Mouse (Mus musculus) kidney, postnatal 14 days (tissue): ENCODE results near the gene Carns1.
A peak's percentile ranks its signal among the peaks of the same experiment; 100 is the strongest.

Experiments used
- DNase-seq: peaks from one replicate; pipeline ENCODE4 v3.0.0; 2022; ENCODE audit warnings: mixed read lengths

Carns1 gene

DNA sequence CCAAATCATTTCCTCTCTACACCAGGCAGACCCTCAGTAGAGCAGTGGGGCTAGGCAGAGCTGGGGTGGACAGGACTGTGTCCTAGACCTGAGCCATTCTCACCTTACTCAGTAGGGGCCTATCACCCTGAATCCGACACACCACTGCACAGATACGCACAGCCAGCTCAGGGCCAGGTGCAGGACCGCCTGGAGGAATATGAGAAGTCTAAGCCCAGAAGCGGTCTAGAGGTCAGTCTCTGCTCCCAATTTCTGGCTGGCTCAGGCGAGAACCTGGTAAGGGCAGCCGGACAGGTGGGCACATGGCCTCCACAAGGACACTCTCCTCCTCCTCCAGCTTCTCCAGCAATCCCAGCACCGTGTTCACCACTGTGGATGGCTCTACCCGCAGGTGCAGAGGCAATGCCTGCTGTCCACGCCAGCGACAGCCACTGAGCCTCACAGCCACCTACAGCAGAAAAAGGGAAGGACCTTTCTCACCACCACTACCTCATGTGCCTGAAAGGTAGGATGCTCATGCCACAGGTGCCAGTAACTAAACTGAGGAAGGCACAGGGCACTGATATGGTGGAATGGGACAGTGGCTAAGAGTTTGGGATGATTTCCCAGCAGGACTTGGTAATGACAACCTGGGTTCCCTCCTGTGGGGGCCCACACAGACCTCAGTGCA, 4.4 kb downstream of the Carns1 start:
- DNase-seq = no peak

DNA sequence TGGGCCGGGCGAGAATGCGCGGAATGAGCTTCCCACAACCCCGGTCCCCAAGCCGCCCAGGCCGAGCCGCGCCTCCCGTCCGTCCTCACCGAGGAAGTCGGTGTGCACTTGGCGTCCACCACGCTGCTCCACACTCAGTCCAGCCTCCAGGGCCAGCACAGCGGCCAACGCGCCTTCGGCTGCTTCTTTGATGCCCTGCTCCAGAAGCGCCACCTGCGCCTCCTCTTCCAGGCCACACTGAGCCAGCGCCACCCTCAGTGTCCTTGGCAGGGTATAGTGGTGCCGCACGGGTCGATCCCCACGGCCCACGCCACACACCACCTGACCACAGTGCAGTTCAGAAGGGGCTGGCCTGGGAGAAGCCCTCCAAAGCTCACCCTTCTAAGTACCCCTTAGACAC, 5.5 kb downstream of the Carns1 start:
- DNase-seq = no peak

DNA sequence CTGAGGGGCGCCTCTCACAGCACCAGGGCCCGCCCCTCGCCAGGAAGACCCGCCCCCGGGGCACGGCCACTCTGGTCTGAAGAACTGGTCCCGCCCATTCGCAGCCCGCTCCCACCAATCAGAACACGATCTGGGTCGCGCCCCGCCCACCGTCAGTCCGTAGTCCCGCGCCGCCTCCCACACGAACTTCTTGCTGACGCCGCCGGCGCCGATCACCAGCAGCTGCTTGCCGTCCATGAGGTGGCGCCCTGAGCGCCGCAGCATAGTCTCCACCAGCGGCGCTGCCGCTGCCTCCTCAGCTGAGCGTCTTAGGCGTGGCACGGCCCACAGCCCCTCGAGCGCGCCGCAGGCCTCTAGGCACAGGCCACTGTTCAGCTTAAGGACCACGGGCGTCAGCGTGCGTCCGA, 5.9 kb downstream of the Carns1 start:
- DNase-seq = peak; percentile 100

DNA sequence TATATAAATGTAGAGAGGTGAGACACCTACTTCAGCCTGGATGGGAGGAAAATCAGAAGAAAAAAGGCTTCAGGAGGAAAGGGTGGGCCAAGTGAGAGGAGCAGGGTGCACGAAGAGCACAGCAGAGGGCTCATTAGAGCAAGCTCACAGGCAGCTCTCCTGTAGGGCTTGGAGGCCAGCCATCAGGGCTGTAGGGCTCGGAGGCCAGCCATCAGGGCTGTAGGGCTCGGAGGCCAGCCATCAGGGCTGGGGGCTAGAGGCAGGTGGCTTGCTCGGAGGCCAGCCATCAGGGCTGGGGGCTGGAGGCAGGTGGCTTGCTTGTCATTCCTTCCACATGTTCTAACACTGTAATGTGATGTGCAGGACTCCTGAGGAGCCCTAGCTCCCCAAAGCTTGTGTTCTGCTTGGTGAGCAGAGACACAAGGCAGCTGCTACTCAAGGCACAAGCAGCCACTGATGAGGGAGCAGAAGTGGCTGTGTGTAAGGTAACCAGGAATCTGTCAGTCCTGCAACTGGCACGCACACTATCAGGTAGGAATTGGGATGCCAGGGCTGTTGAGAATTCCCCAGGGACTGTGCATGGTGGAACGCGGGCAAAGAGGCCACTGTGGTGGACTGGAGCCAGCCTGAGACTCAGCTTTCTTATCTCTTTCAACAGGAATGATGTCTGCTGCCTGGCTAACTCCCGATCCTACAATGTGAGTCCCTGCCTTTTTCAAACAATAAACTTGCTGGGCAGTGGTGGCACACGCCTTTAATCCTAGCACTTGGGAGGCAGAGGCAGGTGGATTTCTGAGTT, 8.4 kb downstream of the Carns1 start:
- DNase-seq = no peak

DNA sequence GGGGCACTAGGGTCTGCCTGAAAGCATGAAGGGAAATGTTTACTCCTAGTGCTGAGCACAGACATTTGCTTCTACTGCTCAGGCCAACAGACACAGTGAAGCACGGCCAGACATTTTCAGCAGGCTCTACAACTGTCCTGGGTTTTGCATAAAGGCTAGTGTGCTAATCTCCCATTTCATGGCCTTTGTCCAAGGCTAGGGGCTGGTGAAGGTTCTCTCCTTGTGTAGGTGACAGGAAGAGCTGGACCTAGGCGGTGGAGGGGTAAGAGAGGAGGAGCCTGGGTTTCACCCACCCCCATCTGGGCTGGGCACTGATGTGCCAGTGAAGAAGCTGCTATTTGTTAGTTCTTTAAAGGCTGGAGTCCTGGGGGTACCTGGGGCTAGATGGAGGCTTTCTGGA, 10.6 kb downstream of the Carns1 start:
- no peak for DNase-seq

DNA sequence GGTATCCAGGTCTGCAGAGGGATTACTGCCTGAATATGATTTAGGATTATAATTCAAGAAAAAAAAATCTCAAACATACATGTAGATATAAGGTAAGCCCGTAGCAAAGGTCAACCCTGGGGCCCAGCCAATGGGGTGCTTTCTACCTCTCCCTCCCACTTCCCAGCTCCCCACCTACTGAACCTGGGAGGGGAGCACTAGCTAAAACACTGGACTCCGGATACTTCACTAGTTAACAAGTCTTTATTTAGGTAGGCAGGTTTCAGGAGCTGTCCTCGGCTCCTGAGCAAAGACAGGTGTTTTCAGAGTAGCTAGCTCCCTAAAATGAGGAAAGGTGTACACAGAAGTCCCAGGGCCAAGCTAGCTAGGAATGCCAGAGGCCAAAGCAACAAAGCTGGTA, 11.2 kb downstream of the Carns1 start:
- no peak for DNase-seq

DNA sequence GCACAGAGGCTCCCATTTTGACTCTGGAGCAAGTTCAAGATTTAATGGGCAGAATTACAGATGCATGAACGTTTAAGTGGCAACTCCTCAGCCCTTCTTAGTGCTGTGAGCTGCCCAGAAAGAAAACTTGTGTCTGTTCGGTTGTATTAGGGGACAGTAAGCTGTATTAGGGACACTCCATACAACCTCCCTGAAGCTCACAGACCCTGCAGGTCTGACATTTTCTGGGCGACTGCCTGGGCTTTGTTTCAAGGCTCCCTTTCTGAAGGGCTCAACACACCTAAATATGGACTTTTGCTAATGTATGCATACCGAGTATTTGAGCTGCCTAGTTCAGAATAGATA, 11.8 kb downstream of the Carns1 start:
- no peak for DNase-seq

DNA sequence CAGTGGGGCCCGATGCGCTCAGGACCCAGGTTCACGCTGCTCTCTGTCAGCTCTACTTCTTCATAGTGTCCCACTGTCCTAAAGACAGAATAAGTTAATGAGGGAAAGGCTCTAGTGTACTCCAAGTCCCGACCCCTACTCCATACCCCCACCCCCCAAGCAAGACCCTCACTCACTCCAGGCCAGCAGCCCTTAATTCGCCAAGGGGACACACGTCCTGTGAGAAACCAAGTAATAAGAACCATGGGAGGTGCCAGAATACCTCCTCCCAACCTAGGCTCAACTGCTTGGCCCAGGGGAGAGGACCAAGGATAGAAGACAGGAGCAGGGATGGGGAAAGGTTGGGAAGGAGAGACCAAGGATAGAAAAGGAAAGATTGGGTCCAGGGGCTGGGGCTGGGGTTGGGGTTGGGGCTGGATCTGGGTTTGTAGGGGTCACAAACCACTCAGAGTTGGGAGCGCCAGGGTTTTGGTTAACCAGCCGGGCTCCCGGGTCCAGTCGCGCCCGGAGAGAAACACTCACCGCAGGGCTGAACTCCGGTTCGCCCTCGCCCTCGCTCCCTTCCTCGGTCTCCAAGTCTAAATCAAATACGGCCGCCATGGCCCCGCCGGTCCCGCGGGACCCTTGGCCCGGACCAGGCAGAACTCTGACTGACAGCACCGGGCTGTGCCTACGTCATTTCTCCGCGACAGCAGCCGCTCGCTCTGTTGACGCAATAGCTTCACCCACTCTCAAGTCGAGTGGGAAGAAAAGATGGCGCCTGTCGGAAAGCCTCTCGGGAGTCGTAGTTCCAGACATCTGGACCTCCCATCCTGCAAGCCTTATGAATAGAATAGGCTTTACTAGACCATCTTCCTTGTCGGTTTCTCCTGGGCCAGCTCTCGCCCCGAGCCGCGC, 12.4 kb downstream of the Carns1 start, which contains the start of gene Rps6kb2:
Gene Rps6kb2 (minus strand): TSS at position 709 of the 897 bp plus-strand sequence.
- DNase-seq = peak; percentile 98

DNA sequence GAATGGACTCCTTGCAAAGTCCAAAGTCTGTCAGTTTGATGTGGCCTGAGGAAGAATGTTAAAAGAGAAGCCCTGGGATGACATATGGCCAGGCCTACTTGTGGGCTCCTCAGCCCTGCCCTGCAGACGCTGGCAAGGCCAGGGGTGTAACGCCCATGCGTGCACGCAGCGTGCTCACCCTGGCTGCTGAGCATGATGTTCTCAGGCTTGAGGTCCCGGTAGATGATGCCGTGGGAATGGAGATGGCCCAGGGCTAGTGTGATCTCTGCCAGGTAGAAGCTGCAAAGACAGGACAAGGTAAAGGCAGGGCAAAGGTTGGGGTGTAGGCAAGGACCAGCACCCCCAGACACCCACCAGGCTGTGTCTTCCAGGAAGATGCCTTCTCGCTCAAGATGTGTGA, 16.2 kb downstream of the Carns1 start:
- no peak for DNase-seq

DNA sequence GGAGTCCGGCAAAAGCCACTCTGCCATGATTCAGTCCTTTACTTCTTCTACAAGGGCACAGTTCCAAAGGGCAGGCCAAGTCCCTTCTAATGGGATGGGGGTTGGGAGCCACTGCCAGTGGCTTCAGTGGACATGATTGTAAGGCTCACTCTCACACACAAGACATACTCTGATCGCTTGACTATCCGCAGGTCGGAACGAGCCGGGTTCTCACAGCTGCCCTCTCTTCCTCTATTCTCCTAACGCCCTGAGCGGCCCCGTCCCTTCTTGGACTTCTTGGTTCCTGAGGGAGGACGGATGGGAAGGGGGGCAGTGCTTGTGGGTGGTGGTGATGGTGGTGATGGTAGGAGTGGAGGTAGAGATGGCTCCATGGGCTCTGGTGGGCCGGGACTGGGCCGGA, 18.5 kb downstream of the Carns1 start:
- no peak for DNase-seq

DNA sequence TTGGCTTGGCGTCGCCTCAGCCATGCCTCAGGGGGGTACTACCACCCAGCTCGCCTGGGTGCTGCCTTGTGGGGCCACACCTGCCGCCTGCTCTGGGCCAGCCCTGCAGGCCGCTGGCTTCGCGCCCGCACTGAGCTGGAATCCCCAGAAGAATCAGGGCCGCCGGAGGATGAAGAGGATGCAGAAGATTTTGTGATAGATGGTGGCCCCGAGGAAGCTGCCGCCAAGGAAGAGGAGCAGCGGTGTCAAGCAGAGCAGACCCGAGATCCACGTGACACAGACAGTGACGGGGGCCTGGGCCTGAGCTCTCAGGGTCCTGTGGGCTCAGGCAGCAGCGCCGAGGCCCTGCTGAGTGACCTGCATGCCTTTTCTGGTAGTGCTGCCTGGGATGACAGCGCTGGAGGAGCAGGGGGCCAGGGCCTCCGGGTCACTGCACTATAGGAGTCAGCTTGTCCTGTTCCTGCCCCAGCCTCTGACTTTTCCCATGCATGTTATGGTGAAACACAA, 19.2 kb downstream of the Carns1 start:
- no peak for DNase-seq

DNA sequence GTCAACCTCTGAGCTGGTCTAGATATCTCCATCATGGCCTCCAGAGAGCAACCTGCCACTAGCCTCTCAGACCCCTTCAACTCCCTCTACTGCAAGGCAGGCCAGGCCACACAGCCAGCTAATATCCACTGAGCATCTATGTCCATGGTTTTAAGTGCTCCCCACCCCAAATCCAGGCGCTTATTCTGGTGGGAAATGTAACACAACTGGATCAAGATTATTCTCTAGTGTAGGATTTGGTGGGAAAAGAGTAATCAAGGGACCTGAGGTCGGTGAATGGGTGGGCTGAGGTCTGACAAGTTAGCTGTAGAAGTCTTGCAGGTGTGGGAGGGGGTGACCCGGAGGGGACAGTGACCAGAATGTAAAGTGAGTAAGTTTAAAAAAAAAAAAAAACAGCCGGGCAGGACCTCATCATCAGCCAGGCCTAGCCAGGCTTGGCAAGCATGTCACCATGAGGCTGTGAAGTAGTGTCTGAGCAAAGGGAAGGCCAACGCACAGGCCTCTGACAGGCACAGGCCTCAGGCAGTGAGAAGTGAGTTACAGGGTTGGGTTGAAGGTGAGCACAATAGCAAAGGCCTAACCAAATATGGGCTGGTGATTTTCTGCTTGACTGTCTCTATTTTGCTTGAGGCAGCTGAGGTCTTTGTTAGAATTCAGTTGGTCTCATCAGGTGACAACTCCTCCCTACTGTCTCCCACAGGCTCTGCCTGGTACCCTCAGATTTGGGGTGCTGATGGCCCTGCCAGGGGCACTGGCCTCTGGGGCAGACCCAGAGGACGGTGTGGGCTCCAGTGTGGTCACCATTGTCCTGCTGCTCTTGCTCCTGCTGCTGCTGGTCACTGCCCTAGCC, 19.8 kb downstream of the Carns1 start:
- no peak for DNase-seq

DNA sequence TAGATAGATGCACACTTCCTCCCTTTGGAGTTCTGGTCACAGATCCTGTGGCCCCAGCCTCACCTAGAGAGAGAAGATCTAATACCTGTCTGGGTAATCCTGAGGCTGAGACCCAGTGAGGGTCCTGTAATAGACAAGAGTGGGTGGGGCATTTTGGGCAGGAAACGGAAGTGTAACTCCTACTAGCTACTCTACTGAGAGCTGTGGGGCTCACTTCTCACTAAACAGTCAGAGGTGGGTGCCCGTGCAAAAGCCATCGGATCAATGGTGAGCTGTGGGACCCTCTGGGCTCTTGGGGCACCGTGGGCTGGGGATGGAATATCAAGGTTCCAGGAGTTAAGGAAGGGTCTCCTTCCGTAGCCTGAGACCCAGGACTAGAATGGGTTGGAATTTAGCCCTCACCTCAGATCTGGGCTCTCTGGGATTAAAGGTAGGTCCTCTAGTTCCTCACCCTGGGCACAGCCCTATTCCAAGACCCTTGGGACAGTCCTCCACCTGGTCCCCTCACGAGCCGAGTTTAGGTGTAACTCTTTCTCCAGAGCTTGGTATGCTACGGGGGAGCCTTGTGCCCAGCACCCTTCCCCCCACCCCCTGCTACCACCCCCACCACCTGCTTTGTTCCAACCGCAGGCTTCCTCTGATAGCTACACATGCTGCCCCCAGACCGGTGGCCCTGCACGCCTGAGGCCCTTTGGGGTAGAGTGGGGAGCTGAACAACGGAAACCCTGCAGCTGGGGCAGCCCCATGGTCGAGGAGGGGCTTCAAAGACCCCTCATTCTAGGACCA, 20.6 kb downstream of the Carns1 start:
- no peak for DNase-seq

DNA sequence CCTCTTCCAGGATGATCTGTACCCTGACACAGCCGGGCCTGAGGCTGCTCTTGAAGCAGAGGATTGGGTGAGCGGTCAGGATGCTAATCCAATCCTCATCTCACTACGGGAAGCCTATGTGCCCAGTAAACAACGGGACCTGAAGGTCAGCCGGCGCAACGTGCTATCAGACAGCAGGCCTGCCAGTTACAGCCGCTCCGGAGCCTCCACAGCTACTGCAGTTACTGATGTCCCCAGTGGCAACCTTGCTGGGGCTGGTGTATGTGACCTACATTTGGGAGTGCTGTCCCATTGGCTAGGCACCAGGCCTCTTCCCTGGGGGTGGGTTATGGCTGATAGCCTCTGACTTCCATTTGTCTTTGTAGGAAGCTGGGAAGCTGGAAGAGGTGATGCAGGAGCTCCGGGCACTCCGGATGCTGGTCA, 22.0 kb downstream of the Carns1 start, which contains the start of gene Ptprcap:
Gene Ptprcap (plus strand): TSS at position 373 of the 423 bp plus-strand sequence.
- DNase-seq = no peak

DNA sequence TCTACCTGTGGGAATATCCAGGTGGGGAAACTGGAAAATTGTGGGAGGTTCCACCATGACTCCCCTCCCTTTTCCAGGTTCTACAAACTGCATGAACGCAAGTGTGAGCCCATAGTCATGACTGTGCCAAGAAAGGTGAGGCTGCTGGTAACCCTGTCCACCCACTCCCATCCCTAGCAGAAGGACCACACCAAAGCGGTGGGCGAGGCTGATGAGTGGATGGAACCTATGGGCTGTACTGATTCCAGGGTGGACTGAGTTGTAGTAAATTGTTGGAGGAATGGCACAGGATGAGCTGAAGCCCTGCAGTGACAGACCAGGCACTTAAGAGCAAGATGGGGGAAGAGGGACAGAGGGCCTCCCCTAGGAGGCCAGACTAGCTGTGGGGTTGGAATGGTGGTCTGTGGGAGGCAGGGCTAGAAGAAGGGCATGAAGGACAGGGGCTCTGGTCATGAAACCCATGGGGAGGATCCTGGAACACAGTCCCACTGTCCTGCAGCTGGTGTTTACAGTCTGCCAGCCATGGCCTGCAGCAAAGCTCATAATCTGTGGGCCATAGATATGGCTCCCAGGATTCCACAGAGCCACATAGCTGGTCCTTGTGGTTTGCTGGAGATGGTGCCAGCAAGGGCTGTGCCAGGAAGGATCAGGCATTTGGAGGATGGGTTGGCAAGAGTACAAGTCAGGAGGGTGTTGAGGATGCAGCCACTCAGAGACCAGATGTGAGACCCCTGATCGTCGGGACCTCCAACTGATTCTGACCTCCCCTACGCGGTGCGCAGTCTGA, 22.6 kb downstream of the Carns1 start:
- DNase-seq = no peak

DNA sequence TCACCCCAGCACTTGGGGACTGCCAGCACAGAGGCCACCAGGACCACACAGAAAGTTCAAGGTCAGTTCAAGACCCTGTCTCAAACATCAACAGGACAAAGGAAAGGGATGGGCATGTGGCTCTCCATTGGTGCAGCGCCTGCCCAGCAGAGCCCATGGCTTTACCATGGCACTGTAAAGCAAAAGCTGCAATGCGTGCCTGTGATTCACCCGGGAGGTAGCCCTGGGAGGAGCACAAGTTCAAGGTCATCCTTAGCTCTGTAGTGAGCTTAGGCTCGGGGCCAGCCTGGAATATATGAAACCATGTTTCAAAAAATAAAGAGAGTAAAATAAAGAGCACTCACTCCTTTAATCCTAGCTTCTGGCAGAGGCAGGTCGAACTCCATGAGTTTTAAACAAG, 23.4 kb downstream of the Carns1 start:
- DNase-seq = no peak

DNA sequence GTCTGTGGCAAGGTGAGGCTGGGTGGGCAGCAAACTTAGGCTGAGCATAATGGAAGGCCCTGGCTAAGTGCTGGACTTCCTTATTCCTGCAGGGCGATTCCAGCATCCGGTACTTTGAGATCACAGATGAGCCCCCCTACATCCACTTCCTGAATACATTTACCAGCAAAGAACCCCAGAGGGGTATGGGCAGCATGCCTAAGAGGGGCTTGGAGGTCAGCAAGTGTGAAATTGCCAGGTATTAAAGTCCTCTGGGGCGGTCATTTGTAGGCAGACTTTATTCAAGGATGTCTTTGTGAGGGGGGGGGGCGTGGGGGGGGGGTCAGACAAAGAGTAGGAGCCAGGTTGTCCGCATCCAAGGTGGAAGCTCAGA, 23.8 kb downstream of the Carns1 start:
- DNase-seq = no peak

DNA sequence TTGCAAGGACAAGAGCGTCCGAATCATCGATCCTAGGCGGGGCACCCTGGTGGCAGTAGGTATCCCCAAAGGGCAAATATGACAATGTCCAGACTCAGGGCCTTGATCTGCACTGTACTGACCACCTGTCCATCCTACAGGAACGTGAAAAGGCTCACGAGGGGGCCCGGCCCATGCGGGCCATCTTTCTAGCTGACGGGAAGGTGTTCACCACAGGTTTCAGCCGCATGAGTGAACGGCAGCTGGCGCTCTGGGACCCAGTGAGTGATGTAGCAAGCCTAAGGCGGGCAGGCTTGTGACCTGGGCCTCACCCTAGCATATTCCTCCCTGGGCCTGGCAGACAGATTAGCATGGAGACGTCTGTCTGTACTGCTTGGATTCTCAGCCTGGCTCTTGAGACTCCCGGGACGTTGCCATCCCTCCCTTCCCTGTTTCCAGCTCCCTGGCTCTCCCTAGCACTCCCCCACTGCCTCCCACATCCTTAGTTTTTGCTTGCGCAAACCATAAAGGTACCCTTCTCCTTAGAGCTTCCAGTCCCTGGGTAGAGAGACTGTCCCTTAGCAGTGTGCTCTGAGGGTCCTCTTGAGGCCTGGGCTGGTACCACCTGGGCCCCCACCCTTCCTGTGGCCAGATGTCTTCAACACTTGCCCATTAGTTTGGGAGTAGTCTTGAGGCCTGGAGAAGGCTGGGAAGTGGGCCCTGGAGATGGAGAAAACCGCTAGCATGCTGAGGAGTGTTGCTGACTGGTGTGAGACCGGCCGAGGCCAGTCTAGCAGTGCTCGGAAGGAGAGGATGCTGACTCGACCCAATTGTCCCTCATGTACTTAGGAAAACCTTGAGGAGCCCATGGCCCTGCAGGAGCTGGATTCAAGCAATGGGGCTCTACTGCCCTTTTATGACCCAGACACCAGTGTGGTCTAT, 24.5 kb downstream of the Carns1 start:
- no peak for DNase-seq

DNA sequence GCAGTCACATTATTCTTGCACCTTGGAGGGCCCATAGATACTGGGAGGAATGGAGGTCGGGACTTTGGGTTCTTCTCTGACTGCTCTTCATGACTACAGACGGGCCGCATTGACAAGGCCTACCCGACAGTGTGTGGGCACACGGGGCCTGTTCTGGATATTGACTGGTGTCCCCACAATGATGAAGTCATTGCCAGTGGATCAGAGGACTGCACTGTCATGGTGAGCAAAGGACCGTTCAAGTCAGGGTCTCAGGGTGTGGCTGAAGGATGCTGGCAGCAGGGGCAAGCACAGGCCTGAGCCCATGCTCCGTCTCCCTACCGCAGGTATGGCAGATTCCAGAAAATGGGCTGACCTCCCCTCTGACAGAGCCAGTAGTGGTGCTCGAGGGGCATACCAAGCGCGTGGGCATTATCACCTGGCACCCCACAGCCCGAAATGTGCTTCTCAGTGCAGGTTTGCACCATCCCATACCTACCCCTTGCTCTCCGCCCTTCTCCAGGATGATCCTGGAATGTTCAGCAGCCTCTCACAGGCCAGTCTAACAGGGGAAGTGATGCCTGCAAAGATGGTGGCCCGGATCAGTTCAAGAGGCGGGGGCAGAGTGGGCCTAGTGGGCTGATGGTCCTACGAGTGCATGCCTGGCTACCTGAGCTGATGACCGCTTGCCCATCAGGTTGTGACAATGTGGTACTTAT, 25.4 kb downstream of the Carns1 start:
- no peak for DNase-seq
